ENCODE assay signal across 28 mouse cellular contexts in genomic region chr3:66959972-66960371, GRCm38 (mm10). TPM values are rescaled to one million over a fixed set of nuclear protein-coding genes. Genes with fewer than 3 reads are reported as not detected.
A peak's percentile ranks its signal among the peaks of the same experiment; 100 is the strongest.
DNase-seq lines count a peak whose midpoint lies in the region; ATAC-seq and TF ChIP-seq lines count a peak whose summit lies in the region.
"Had no signal": no experiment of that assay in that cellular context is flagged by ENCODE, and none has a peak within 500 bp of the region (broad histone marks: within the 10 kb centered on the region; RNA-seq: fewer than 3 reads in every experiment).

No protein-coding gene starts in this region.

- no peaks in the 10 kb centered on the region for H3K9me3 ChIP-seq in CH12.LX (replicated peaks; ENCODE audit: low read length)
- H3K9me3 ChIP-seq in embryonic facial prominence, embryonic 10.5 days: no peaks in the 10 kb centered on the region
- H3K9me3 ChIP-seq: embryonic facial prominence, embryonic 13.5 days; forebrain, embryonic 12.5 days; forebrain, embryonic 15.5 days; G1E; heart, embryonic 10.5 days; heart, embryonic 13.5 days had no signal

- in situ Hi-C loops in CH12.LX (cut with MboI; ENCODE audit: low pct_ligation_motif_present, low pct_unique_long_range_greater_than_20kb, low sequenced_read_pairs): no loop called here

- TF ChIP-seq EP300 in CH12.LX (IDR thresholded peaks at IDR 0.05; ENCODE audit: low read length): no peak

- H3K4me1 ChIP-seq in CH12.LX (ENCODE audit: control insufficient read depth in 1 of 2, insufficient read depth in 2 of 2): peaks cover 0 to 4% of the 10 kb centered on the region in 2 experiments; a peak in 2 of 4 replicates
- H3K4me1 ChIP-seq in embryonic facial prominence, embryonic 10.5 days: 0 out of 2 replicates have a peak, but pooled peaks cover 6% of the 10 kb centered on the region
- H3K4me1 ChIP-seq: embryonic facial prominence, embryonic 13.5 days; forebrain, embryonic 12.5 days; forebrain, embryonic 15.5 days; heart, embryonic 10.5 days had no signal

- dilution Hi-C loops in CH12.LX (cut with MboI; ENCODE audit: extremely low pct_ligation_motif_present, extremely low pct_unique_long_range_greater_than_20kb, low sequenced_read_pairs): no loop called here

- peak overlapping the region in 2 of 3 experiments; percentile 41 to 62 for H3K4me3 ChIP-seq in CH12.LX (replicated peaks in 1 of 3; ENCODE audit: low read depth in 2 of 3, low read length in 2 of 3, poor library complexity in 1 of 3)
- H3K4me3 ChIP-seq in embryonic facial prominence, embryonic 10.5 days: no peak overlapping the region
- H3K4me3 ChIP-seq: embryonic facial prominence, embryonic 13.5 days; erythroblast, embryonic 14.5 days; forebrain, embryonic 12.5 days; forebrain, embryonic 15.5 days; heart, adult 2 months; heart, embryonic 10.5 days; heart, embryonic 13.5 days had no signal

- 0 out of 2 replicates have a peak, but pooled peaks cover 3% of the 10 kb centered on the region for H3K79me2 ChIP-seq in CH12.LX (replicated peaks; ENCODE audit: control insufficient read depth, extremely low read depth, insufficient read depth, poor library complexity, severe bottlenecking)

- peak overlapping the region; percentile 53; the same call in 1 of the 2 replicates for H3K9ac ChIP-seq in CH12.LX (ENCODE audit: insufficient read depth, low read depth)
- H3K9ac ChIP-seq: embryonic facial prominence, embryonic 13.5 days; forebrain, embryonic 12.5 days; forebrain, embryonic 15.5 days; heart, embryonic 13.5 days; hindbrain, embryonic 14.5 days had no signal

- no peak for TF ChIP-seq CTCF in CH12.LX (conservative IDR thresholded peaks at IDR 0.05 in 1 of 2, IDR thresholded peaks at IDR 0.05 in 1 of 2; ENCODE audit: low read depth in 2 of 2, low read length in 2 of 2)

- 68% methylated on average over 5 of the region's 5 CpGs for WGBS in embryonic facial prominence, embryonic 10.5 days

- H3K27me3 ChIP-seq in CH12.LX (replicated peaks): no peaks in the 10 kb centered on the region
- H3K27me3 ChIP-seq in embryonic facial prominence, embryonic 10.5 days (replicated peaks; ENCODE audit: low read depth, poor library complexity, severe bottlenecking): peaks cover 5% of the 10 kb centered on the region; the same call in 1 of the 2 replicates

- H3K4me2 ChIP-seq in CH12.LX (ENCODE audit: insufficient read depth, low read depth, poor library complexity, severe bottlenecking): peak overlapping the region; percentile 50
- H3K4me2 ChIP-seq: embryonic facial prominence, embryonic 13.5 days; forebrain, embryonic 12.5 days; forebrain, embryonic 15.5 days; heart, embryonic 13.5 days; hindbrain, embryonic 14.5 days had no signal

- DNase-seq in 416B (ENCODE audit: low read depth): peak; percentile 91
- peak; percentile 19 for DNase-seq in CH12.LX (ENCODE audit: extremely low read depth)
- DNase-seq in embryonic facial prominence, embryonic 10.5 days (ENCODE audit: low spot score): no peak
- DNase-seq in MN1 (ENCODE audit: low spot score): no peak
- no peak for DNase-seq in spleen, postnatal 4 days (ENCODE audit: low spot score in 2 of 2)
- DNase-seq: adrenal gland, postnatal 10 days; adrenal gland, postnatal 36 days; cerebellum, adult 18-20 months; cerebellum, adult 9-10 months; cerebellum, postnatal 14 days; gastrocnemius, postnatal 10 days; gastrocnemius, postnatal 36 days; heart, adult 2 months; heart, postnatal 14 days; heart, postnatal 4 days had no signal

- peak; percentile 51 for TF ChIP-seq POLR2A in CH12.LX (IDR thresholded peaks at IDR 0.05; ENCODE audit: low read depth, low read length)

- H3K36me3 ChIP-seq in CH12.LX (replicated peaks in 1 of 2; ENCODE audit: control insufficient read depth in 1 of 2, insufficient read depth in 1 of 2, low read length in 1 of 2): no peaks in the 10 kb centered on the region
- no peaks in the 10 kb centered on the region for H3K36me3 ChIP-seq in embryonic facial prominence, embryonic 10.5 days (replicated peaks)
- H3K36me3 ChIP-seq: embryonic facial prominence, embryonic 13.5 days; forebrain, embryonic 12.5 days; forebrain, embryonic 15.5 days; G1E; heart, embryonic 10.5 days; heart, embryonic 13.5 days had no signal

- no peak overlapping the region for H3K27ac ChIP-seq in CH12.LX (ENCODE audit: insufficient read depth, low read depth)
- H3K27ac ChIP-seq in embryonic facial prominence, embryonic 10.5 days (replicated peaks): no peak overlapping the region
- H3K27ac ChIP-seq: embryonic facial prominence, embryonic 13.5 days; forebrain, embryonic 12.5 days; forebrain, embryonic 15.5 days; heart, adult 2 months; heart, embryonic 10.5 days; heart, embryonic 13.5 days; hindbrain, embryonic 14.5 days; hindbrain, postnatal 0 days had no signal

- ATAC-seq in common myeloid progenitor, adult 5-6 weeks (replicated peaks; ENCODE audit: low read depth, poor library complexity, severe bottlenecking): peak; percentile 84
- ATAC-seq: forebrain, embryonic 15.5 days; hindbrain, postnatal 0 days; inflammation-experienced regulatory T-cells, adult 6 months; Patski had no signal

- no peak for TF ChIP-seq RAD21 in CH12.LX (IDR thresholded peaks at IDR 0.05; ENCODE audit: low read depth, low read length)

TF ChIP-seq in CH12.LX, 34 proteins besides CTCF, POLR2A, EP300 and RAD21:
- TF ChIP-seq MYC (IDR thresholded peaks at IDR 0.05; ENCODE audit: low read depth, low read length) (peak; percentile 94), SIN3A (IDR thresholded peaks at IDR 0.05; ENCODE audit: low read length) (0 out of 2 replicates have a peak, but pooled peaks have one; percentile 17), MAFK (IDR thresholded peaks at IDR 0.05; ENCODE audit: insufficient replicate concordance, low read length) (no peak), MXI1 (IDR thresholded peaks at IDR 0.05; ENCODE audit: low read depth, low read length) (0 out of 2 replicates have a peak, but pooled peaks have one; percentile 31), TCF12 (IDR thresholded peaks at IDR 0.05; ENCODE audit: low read depth, low read length) (0 out of 2 replicates have a peak, but pooled peaks have one; percentile 21), HCFC1 (IDR thresholded peaks at IDR 0.05; ENCODE audit: low read depth, low read length) (no peak), BHLHE40 (IDR thresholded peaks at IDR 0.05; ENCODE audit: low read depth, low read length) (no peak), MAX (IDR thresholded peaks at IDR 0.05; ENCODE audit: low read length) (peak; percentile 40; the same call in 1 of the 2 replicates), ETS1 (conservative IDR thresholded peaks at IDR 0.05; ENCODE audit: low read depth, low read length) (no peak), TBP (conservative IDR thresholded peaks at IDR 0.05; ENCODE audit: low read depth, low read length) (peak; percentile 53; the same call in 1 of the 2 replicates)

RNA-seq across cellular contexts. Expression of gene Rsrc1, which starts 21.2 kb away (rescaled TPM):
- total RNA-seq in CH12.LX (2012; rRNA removed): 27.8 and 28.9 TPM in 2 replicates
- total RNA-seq in CH12.LX (2014; rRNA removed): 31.5 and 34.0 TPM in 2 replicates
- 50.9 and 60.5 TPM in 2 replicates for polyA plus RNA-seq in CH12.LX (2012; ENCODE audit: insufficient read length, low read depth)
- 50.8 and 60.9 TPM in 2 replicates for total RNA-seq in common myeloid progenitor, adult 5-6 weeks (2017)
- 42.0 and 45.0 TPM in 2 replicates for polyA plus RNA-seq in embryonic facial prominence, embryonic 10.5 days (2016; fragmentation: Nextera tagmentation; extraction: Ambion mirVana)

RNA-seq across cellular contexts. Expression of gene Shox2, which starts 21.6 kb away (rescaled TPM):
- total RNA-seq in CH12.LX (2012; rRNA removed): 1.3 and 1.7 TPM in 2 replicates
- 1.1 and 1.3 TPM in 2 replicates for total RNA-seq in CH12.LX (2014; rRNA removed)
- 1.2 and 1.3 TPM in 2 replicates for polyA plus RNA-seq in CH12.LX (2012; ENCODE audit: insufficient read length, low read depth)
- not detected in 2 replicates for total RNA-seq in common myeloid progenitor, adult 5-6 weeks (2017)
- 8.5 and 10.8 TPM in 2 replicates for polyA plus RNA-seq in embryonic facial prominence, embryonic 10.5 days (2016; fragmentation: Nextera tagmentation; extraction: Ambion mirVana)
- total RNA-seq: granulocyte monocyte progenitor cell, adult 5-6 weeks had no signal
- polyA plus RNA-seq: erythroblast, embryonic 14.5 days; inflammation-experienced regulatory T-cells, adult 6 months had no signal

Comparison
In these comparisons a context has a peak if more than half of its experiments do, and no peak if none do; other contexts are left out.
1. DNase-seq: peak in 416B (single experiment) and CH12.LX (single experiment); none in embryonic facial prominence, embryonic 10.5 days (single experiment), MN1 (single experiment) and spleen, postnatal 4 days (0 of 2).